Mouse (Mus musculus): ENCODE data around the gene Sgcg.

DNA sequence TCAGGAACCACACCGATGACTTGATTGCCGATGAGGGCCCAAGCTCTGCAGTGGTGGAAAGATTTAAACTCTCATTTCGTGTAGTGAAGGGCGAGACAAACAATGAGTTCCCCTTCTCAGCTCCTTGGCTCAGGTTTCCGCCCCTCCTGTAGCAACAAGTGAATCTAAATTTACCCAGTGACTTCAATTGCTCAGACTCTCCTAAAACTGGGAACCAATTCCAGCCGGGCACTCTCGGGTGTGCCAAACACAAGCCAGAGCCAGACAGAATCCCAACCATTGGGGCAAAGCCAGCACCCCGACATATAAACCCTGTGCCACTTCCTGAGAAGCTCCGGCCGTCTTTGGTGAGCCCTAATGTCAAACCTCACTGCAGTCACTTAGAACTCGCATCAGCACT is at the start of gene Sgcg:
- TF ChIP-seq CTCF (IDR thresholded peaks at IDR 0.05; ENCODE audit: insufficient read depth, low read length) (no peak), POLR2A (IDR thresholded peaks at IDR 0.05; ENCODE audit: borderline replicate concordance, extremely low read depth, low read depth, low read length) (no peak)
